Comparison of ENCODE assay signal across 8 mouse cellular contexts in genomic region chr9:62421027-62421426, GRCm38 (mm10).
DNase-seq lines count a peak whose midpoint lies in the region; ATAC-seq and TF ChIP-seq lines count a peak whose summit lies in the region.

No protein-coding gene starts in this region.

- peak overlapping the region; percentile 44; the same call in 1 of the 2 replicates for H3K27ac ChIP-seq in embryonic facial prominence, embryonic 14.5 days (replicated peaks; ENCODE audit: low read depth, low read length)
- H3K27ac ChIP-seq in heart, embryonic 12.5 days (ENCODE audit: poor library complexity, severe bottlenecking) = peak overlapping the region; percentile 63
- no peak overlapping the region for H3K27ac ChIP-seq in liver, embryonic 14.5 days

- no peaks in the 10 kb centered on the region for H3K36me3 ChIP-seq in embryonic facial prominence, embryonic 14.5 days (ENCODE audit: control insufficient read depth, insufficient read depth, low read length)
- no peaks in the 10 kb centered on the region for H3K36me3 ChIP-seq in heart, embryonic 12.5 days
- H3K36me3 ChIP-seq in liver, embryonic 14.5 days (replicated peaks; ENCODE audit: control insufficient read depth, insufficient read depth, low read depth) = no peaks in the 10 kb centered on the region

- peak overlapping the region; percentile 50 for H3K9ac ChIP-seq in embryonic facial prominence, embryonic 14.5 days (ENCODE audit: low read depth, low read length)
- H3K9ac ChIP-seq in heart, embryonic 12.5 days = peak overlapping the region; percentile 32
- H3K9ac ChIP-seq in liver, embryonic 14.5 days (replicated peaks) = no peak overlapping the region

- ATAC-seq in embryonic facial prominence, embryonic 14.5 days (ENCODE audit: low read depth) = peak; percentile 86
- ATAC-seq in heart, embryonic 12.5 days (ENCODE audit: insufficient number of reproducible peaks, low FRiP score) = peak; percentile 88
- peak; percentile 91 for ATAC-seq in liver, embryonic 14.5 days (ENCODE audit: insufficient read depth)

- peak; percentile 44 for TF ChIP-seq EP300 in liver, embryonic 14.5 days (IDR thresholded peaks at IDR 0.05; ENCODE audit: low read depth)

- TF ChIP-seq CTCF in liver, embryonic 14.5 days (IDR thresholded peaks at IDR 0.05; ENCODE audit: low read depth) = no peak

- DNase-seq in CD4-positive helper T cell, adult 2 months (ENCODE audit: low read depth, low spot score) = peak; percentile 83
- DNase-seq in adrenal gland, postnatal 14 days = peak; percentile 92
- DNase-seq in embryonic facial prominence, embryonic 14.5 days (ENCODE audit: low spot score) = peak; percentile 87
- peak; percentile 91 for DNase-seq in kidney, adult 9 months
- DNase-seq in liver, embryonic 14.5 days (ENCODE audit: low read depth in 3 of 3, low spot score in 3 of 3) = peak; percentile 50 to 60 (median 51)
- peak; percentile 54 to 63 for DNase-seq in natural killer cell, adult 2 months (ENCODE audit: low spot score in 2 of 2)
- peak; percentile 90 for DNase-seq in testis, postnatal 10 days (ENCODE audit: low spot score)

- H3K9me3 ChIP-seq in embryonic facial prominence, embryonic 14.5 days (ENCODE audit: control insufficient read depth, low read length) = peaks cover 6% of the 10 kb centered on the region; the same call in 1 of the 2 replicates
- 0 out of 2 replicates have a peak, but pooled peaks cover 4% of the 10 kb centered on the region for H3K9me3 ChIP-seq in heart, embryonic 12.5 days (replicated peaks)
- no peaks in the 10 kb centered on the region for H3K9me3 ChIP-seq in liver, embryonic 14.5 days (ENCODE audit: control insufficient read depth, low read length)

- peak overlapping the region; percentile 15 for H3K4me3 ChIP-seq in embryonic facial prominence, embryonic 14.5 days (ENCODE audit: low read depth, low read length)
- peak overlapping the region; percentile 16 for H3K4me3 ChIP-seq in heart, embryonic 12.5 days
- H3K4me3 ChIP-seq in liver, embryonic 14.5 days (ENCODE audit: insufficient read depth in 1 of 2, low read depth in 2 of 2, low read length in 2 of 2) = peak overlapping the region; percentile 28 to 56

- 4% methylated on average over 12 of the region's 13 CpGs for WGBS in embryonic facial prominence, embryonic 14.5 days
- WGBS in heart, embryonic 12.5 days = 3% methylated on average over 13 of the region's 13 CpGs
- WGBS in liver, embryonic 14.5 days (ENCODE audit: insufficient replicate concordance) = under 1% methylated on average over 13 of the region's 13 CpGs

- peak overlapping the region; percentile 46 for H3K4me2 ChIP-seq in embryonic facial prominence, embryonic 14.5 days (ENCODE audit: low read depth, low read length)
- H3K4me2 ChIP-seq in heart, embryonic 12.5 days = peak overlapping the region; percentile 56
- H3K4me2 ChIP-seq in liver, embryonic 14.5 days (ENCODE audit: low read depth) = peak overlapping the region; percentile 63

- no peaks in the 10 kb centered on the region for H3K27me3 ChIP-seq in embryonic facial prominence, embryonic 14.5 days (replicated peaks; ENCODE audit: control insufficient read depth, insufficient read depth, low read length)
- H3K27me3 ChIP-seq in heart, embryonic 12.5 days (replicated peaks) = no peaks in the 10 kb centered on the region
- no peaks in the 10 kb centered on the region for H3K27me3 ChIP-seq in liver, embryonic 14.5 days (ENCODE audit: control insufficient read depth, insufficient read depth, low read length)

- 0 out of 2 replicates have a peak, but pooled peaks cover 4% of the 10 kb centered on the region for H3K4me1 ChIP-seq in embryonic facial prominence, embryonic 14.5 days (ENCODE audit: control insufficient read depth, insufficient read depth, low read length)
- peaks cover 55% of the 10 kb centered on the region for H3K4me1 ChIP-seq in heart, embryonic 12.5 days (replicated peaks)
- H3K4me1 ChIP-seq in liver, embryonic 14.5 days (replicated peaks; ENCODE audit: control insufficient read depth in 2 of 2, insufficient read depth in 2 of 2, low read length in 1 of 2) = peaks cover 0 to 10% of the 10 kb centered on the region in 2 experiments; a peak in 1 of 4 replicates
